Comparison of ENCODE assay signal across 28 mouse cellular contexts in genomic region chr12:11384754-11385153, GRCm38 (mm10). TPM values are rescaled to one million over a fixed set of nuclear protein-coding genes. Genes with fewer than 3 reads are reported as not detected.
DNase-seq lines count a peak whose midpoint lies in the region; ATAC-seq lines count a peak whose summit lies in the region.
"Had no signal": no experiment of that assay in that cellular context is flagged by ENCODE, and none has a peak within 500 bp of the region (broad histone marks: within the 10 kb centered on the region; RNA-seq: fewer than 3 reads in every experiment).

No protein-coding gene starts in this region.

- no peak overlapping the region for H3K27ac ChIP-seq in forebrain, embryonic 13.5 days
- H3K27ac ChIP-seq in heart, embryonic 10.5 days = no peak overlapping the region
- H3K27ac ChIP-seq: embryonic facial prominence, embryonic 13.5 days; embryonic facial prominence, embryonic 15.5 days; forebrain, embryonic 10.5 days; forebrain, embryonic 12.5 days; forebrain, embryonic 15.5 days had no signal

- DNase-seq in frontal cortex, adult 2 months (ENCODE audit: extremely low spot score in 1 of 2, low spot score in 1 of 2) = no peak
- DNase-seq in 416B (ENCODE audit: low read depth) = peak; percentile 2
- peak; percentile 43 for DNase-seq in brain, adult 2 months (ENCODE audit: low read depth, low spot score)
- no peak for DNase-seq in heart, embryonic 10.5 days (ENCODE audit: low spot score)
- DNase-seq: adrenal gland, adult 8-10 months; adrenal gland, postnatal 14 days; adrenal gland, postnatal 36 days; B cell, adult 2 months; cerebellum, adult 11 months; cerebellum, adult 18-20 months; cerebellum, adult 8-10 months; cerebellum, postnatal 10 days; cerebellum, postnatal 36 days; embryo, embryonic 11 days; forebrain, postnatal 0 days had no signal

- peak; percentile 75 for ATAC-seq in frontal cortex, adult (ENCODE audit: low TSS enrichment)
- ATAC-seq in forebrain, embryonic 13.5 days = no peak
- ATAC-seq: activated CD4-positive, CD25-positive, alpha-beta regulatory T cell, adult 4 months; CD4-positive, CD25-positive, alpha-beta regulatory T cell, adult 4 months; forebrain, embryonic 15.5 days; forebrain, postnatal 0 days; Patski had no signal

- H3K4me3 ChIP-seq in forebrain, embryonic 13.5 days = no peak overlapping the region
- no peak overlapping the region for H3K4me3 ChIP-seq in heart, embryonic 10.5 days
- H3K4me3 ChIP-seq: embryonic facial prominence, embryonic 13.5 days; embryonic facial prominence, embryonic 15.5 days; erythroblast, embryonic 14.5 days; forebrain, embryonic 10.5 days; forebrain, embryonic 12.5 days; forebrain, embryonic 15.5 days had no signal

- no peak overlapping the region for H3K9ac ChIP-seq in forebrain, embryonic 13.5 days
- H3K9ac ChIP-seq: embryonic facial prominence, embryonic 13.5 days; embryonic facial prominence, embryonic 15.5 days; forebrain, embryonic 12.5 days; forebrain, embryonic 15.5 days; forebrain, postnatal 0 days had no signal

- 100% methylated on average over 1 of the region's 1 CpGs for WGBS in forebrain, embryonic 13.5 days
- WGBS in heart, embryonic 10.5 days = 92% methylated on average over 1 of the region's 1 CpGs

- no peaks in the 10 kb centered on the region for H3K4me1 ChIP-seq in forebrain, embryonic 13.5 days
- H3K4me1 ChIP-seq in heart, embryonic 10.5 days = 0 out of 2 replicates have a peak, but pooled peaks cover 4% of the 10 kb centered on the region
- H3K4me1 ChIP-seq: embryonic facial prominence, embryonic 13.5 days; embryonic facial prominence, embryonic 15.5 days; forebrain, embryonic 10.5 days; forebrain, embryonic 12.5 days; forebrain, embryonic 15.5 days had no signal

- no peaks in the 10 kb centered on the region for H3K36me3 ChIP-seq in forebrain, embryonic 13.5 days (ENCODE audit: poor library complexity, severe bottlenecking)
- no peaks in the 10 kb centered on the region for H3K36me3 ChIP-seq in heart, embryonic 10.5 days
- H3K36me3 ChIP-seq: embryonic facial prominence, embryonic 13.5 days; embryonic facial prominence, embryonic 15.5 days; forebrain, embryonic 10.5 days; forebrain, embryonic 12.5 days; forebrain, embryonic 15.5 days; G1E had no signal

- no peak overlapping the region for H3K4me2 ChIP-seq in forebrain, embryonic 13.5 days
- H3K4me2 ChIP-seq: embryonic facial prominence, embryonic 13.5 days; embryonic facial prominence, embryonic 15.5 days; forebrain, embryonic 12.5 days; forebrain, embryonic 15.5 days had no signal

- H3K9me3 ChIP-seq in forebrain, embryonic 13.5 days (replicated peaks) = no peaks in the 10 kb centered on the region
- H3K9me3 ChIP-seq in heart, embryonic 10.5 days = no peaks in the 10 kb centered on the region
- H3K9me3 ChIP-seq: embryonic facial prominence, embryonic 13.5 days; embryonic facial prominence, embryonic 15.5 days; forebrain, embryonic 10.5 days; forebrain, embryonic 12.5 days; forebrain, embryonic 15.5 days; G1E had no signal

- no peaks in the 10 kb centered on the region for H3K27me3 ChIP-seq in forebrain, embryonic 13.5 days
- H3K27me3 ChIP-seq in heart, embryonic 10.5 days (ENCODE audit: insufficient read depth, poor library complexity, severe bottlenecking) = no peaks in the 10 kb centered on the region
- H3K27me3 ChIP-seq: CH12.LX; embryonic facial prominence, embryonic 13.5 days; embryonic facial prominence, embryonic 15.5 days; forebrain, embryonic 12.5 days; forebrain, embryonic 15.5 days; Patski had no signal

RNA-seq across cellular contexts. Expression of gene Vsnl1, which starts 51.7 kb away (rescaled TPM):
- 358 and 366 TPM in 2 replicates for polyA plus RNA-seq in frontal cortex, adult 2 months (2012; rRNA removed)
- 3.3 and 4.8 TPM in 2 replicates for polyA plus RNA-seq in forebrain, embryonic 13.5 days (2015; fragmentation: Nextera tagmentation; extraction: Ambion mirVana)
- polyA plus RNA-seq in heart, embryonic 10.5 days (2016; fragmentation: Nextera tagmentation; extraction: Ambion mirVana) = 6.3 and 22.3 TPM in 2 replicates
- polyA plus RNA-seq: activated CD4-positive, CD25-positive, alpha-beta regulatory T cell, adult 4 months; CD4-positive, CD25-positive, alpha-beta regulatory T cell, adult 4 months; erythroblast, embryonic 14.5 days; G1E; Patski had no signal

Comparison
In these comparisons a context has a peak if more than half of its experiments do, and no peak if none do; other contexts are left out.
1. DNase-seq: peak in 416B (single experiment) and brain, adult 2 months (single experiment); none in frontal cortex, adult 2 months (0 of 2) and heart, embryonic 10.5 days (single experiment).
2. RNA of gene Vsnl1, which starts 51.7 kb away (polyA plus RNA-seq): 358 to 366 TPM in frontal cortex, adult 2 months; 6.3 to 22.3 TPM in heart, embryonic 10.5 days and 3.3 to 4.8 TPM in forebrain, embryonic 13.5 days; every median in the first group is over 10 times any median in the second.